Mouse (Mus musculus) spleen, postnatal 4 days (tissue): ENCODE measurements around the gene Hist3h2a.

Experiments used
- DNase-seq, 2 experiments: peaks; one replicate each; pipeline ENCODE4 v3.0.0; 2022; ENCODE audit warnings: low spot score in 2 of 2

The Hist3h2a gene

DNA sequence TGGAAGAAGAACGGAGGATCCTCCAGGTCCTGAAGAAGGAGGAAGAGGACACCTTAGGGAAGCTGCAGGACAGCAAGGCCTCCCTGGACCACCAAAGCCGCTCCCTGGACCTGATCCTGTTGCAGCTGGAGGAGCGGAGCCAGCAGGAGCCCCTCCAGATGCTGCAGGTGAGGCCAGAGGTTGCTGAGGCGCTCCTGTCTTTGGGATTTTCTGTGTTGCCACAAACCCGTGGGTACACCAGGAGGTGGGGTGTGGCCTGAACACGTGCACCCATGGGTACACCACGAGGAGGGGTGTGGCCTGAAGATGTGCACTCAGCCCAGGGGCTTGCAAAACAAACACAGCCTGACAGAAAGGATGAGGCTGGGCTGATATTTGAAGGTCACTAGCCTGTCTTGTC, 14.1 kb downstream of the Hist3h2a start:
- no peak for DNase-seq

- DNase-seq = no peak
Measured at GRCm38 (mm10) chr11:58969027-58969426, 14.5 kb downstream of the Hist3h2a start.

DNA sequence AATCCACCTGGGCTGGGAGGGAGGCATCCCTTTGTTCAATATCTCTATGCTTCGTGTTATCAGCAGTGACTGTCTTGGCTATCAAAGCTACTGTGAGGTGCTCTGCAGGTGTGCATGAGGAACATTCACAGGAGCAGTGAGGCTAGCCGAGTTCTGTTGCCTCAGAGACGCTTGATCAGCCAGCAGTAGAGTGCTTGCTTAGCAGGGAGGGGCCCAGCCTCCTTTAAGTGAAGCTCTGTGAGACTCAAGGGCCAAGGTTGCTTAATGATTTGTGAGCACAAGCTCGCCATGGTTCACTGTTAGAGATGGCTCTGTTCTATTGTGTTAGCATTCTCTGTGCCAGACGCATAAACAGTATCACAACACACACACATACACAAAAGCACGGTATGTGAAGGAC, 15.2 kb downstream of the Hist3h2a start:
- no peak for DNase-seq

GRCm38 (mm10) chr11:58970831-58971530, 16.5 kb downstream of the Hist3h2a start:
- DNase-seq = no peak

DNA sequence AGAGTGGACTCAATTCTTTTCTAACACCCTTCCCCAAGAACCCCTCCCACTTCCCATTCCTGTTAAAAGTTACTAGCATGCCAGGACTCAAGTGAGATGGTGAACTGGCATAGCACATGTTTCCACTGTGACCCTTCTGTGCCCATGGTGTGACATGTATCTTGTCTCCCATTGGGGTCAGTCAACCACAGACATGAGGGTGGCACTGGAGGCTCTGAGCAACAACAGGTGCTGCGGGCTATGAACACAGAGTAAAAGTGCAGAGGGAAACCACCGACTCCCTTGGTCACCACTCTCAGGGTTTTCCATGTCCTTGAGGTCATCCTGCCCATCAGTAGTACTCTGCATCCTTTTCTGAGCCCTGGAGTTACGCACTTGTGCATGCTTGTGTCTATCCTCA, 17.3 kb downstream of the Hist3h2a start:
- DNase-seq = no peak

DNA sequence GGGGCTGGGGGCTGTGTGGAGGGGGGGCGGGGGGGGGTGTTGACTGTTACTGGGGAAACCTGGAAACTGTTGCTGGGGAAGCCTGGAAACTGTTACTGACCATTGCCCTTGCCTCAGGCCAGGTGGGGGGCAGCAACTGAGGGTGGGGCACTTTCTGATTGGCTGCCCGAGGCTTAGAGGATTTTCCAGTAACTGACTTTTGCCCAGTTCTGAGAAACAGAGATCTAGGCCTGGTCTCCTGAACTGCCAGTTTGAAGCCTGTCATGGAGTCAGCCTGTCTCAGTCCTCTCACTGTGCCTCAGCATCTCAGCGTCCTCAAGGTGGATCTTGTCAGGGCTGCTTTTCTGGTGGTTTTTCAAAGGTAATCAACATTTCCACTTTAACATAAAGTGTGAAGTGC, 19.9 kb downstream of the Hist3h2a start:
- no peak for DNase-seq

- peak; percentile 60 to 82 for DNase-seq
Measured at GRCm38 (mm10) chr11:58977150-58977549, 22.7 kb downstream of the Hist3h2a start.

DNA sequence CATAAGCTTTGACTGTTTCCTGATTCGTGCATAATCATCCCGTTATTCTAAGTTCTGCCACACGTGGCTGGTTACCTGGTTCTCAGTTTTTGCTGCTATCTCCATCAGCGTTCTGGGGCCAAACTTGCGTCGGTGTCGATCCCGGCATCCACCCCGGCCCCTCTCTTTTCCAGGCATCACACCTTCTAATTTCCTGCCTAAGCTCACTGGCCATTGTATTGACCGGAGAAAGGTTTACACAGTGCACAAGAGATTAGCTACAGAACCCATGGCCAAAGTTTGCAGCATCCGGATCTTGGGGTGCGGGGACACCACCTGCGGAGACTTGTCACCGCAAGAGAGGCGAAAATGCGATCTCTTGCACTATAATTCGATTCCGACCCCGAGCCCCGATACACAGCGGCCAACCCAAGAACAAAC, 23.1 kb downstream of the Hist3h2a start:
- DNase-seq = peak in 1 of 2 experiments; percentile 22

- DNase-seq = peak; percentile 57 to 84
Measured at GRCm38 (mm10) chr11:58978027-58978705, 23.7 kb downstream of the Hist3h2a start, which contains the start of gene Trim11. Gene Trim11 (plus strand): TSS chr11:58978093.

DNA sequence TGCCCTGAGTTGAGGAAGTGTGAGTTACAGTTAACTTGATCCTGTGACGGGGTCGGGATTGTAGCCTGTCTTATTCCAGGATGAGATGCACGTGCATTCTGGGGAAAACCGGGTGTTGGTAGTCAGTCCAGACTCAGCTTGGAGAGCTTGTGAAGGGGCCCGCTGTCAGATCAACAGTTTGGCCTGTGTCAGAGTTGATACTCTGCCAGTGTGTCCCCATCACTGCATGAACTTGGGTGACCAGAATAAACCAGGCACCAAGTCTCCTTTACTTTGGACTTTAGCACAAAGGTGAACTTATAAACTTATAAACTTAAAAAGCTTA, 24.2 kb downstream of the Hist3h2a start:
- DNase-seq = no peak

- DNase-seq = no peak
Measured at GRCm38 (mm10) chr11:58979183-58979582, 24.7 kb downstream of the Hist3h2a start.

DNA sequence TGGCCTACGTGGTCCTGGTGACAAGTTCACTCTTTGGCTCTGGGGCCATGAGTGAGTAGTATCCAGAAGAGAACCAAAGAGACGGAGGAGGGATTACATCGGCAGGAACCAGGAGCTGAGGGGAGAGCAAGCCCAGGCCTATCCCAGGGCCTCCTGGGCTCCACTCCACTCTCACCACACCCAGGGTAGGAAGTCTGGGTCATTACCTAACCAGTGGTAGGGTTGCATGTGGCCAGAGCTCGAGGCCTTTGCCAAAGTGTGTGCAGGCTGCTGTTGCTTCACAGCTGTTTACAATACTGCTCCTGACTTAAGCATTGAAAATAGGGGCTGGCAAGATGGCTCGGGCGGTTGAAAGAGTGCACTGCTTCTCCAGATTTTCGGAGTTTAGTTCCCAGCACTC, 25.2 kb downstream of the Hist3h2a start:
- DNase-seq = no peak

DNA sequence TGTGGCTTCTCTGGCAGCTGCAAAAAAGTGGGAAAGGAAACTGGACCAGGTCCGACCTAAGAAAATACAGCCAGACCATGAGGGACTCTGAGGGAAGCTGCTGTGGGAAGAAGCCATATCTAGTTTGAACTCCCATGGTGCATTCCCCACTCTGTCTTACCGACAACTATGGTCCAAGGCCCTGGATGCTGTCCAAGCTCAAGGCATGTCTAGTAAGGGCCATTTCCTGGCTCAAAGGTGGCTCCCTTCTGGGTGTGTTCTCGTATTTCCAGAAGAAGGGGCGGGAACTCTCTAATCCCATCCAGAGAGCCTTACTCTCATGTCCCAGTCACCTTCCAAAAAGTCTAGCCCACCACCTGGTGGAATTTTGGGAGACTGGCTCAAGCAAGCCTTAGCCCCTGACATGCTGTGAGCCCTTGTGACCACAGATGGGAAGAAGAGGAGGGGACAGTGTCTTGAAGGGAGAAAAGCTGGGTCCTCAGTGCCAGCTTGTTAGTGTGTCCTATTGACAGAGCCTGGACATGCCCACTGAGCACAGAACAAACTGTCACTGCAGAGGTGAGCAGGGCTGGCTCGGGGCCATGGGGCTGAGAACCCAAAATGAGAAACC, 26.0 kb downstream of the Hist3h2a start:
- DNase-seq = no peak

GRCm38 (mm10) chr11:58981541-58982447, 27.3 kb downstream of the Hist3h2a start:
- DNase-seq = peak; percentile 78 to 90

GRCm38 (mm10) chr11:58982471-58983097, 28.1 kb downstream of the Hist3h2a start:
- DNase-seq = peak in 1 of 2 experiments; percentile 57

GRCm38 (mm10) chr11:58983691-58984341, 29.3 kb downstream of the Hist3h2a start:
- no peak for DNase-seq

DNA sequence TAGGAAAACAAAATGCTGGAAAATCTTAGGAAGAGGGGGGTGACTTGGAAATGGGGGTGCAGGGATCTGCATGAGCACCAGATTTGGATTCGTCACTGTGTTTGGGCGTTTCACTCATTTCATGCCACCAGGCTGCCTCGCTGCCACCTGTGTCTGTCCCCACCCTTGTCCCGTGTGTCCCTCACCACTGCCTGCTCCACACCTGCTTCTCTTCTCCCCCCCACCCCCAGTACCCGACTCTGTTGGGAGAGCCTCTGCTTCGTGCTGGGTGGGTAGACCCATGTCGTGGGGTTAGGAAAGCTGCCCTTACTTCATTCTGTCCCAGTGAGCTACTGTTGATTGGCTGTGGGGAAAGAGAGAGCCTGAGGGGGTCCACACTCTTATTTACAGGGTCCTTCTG, 30.2 kb downstream of the Hist3h2a start:
- no peak for DNase-seq

- DNase-seq = no peak
Measured at GRCm38 (mm10) chr11:58985299-58985917, 30.9 kb downstream of the Hist3h2a start.

DNA sequence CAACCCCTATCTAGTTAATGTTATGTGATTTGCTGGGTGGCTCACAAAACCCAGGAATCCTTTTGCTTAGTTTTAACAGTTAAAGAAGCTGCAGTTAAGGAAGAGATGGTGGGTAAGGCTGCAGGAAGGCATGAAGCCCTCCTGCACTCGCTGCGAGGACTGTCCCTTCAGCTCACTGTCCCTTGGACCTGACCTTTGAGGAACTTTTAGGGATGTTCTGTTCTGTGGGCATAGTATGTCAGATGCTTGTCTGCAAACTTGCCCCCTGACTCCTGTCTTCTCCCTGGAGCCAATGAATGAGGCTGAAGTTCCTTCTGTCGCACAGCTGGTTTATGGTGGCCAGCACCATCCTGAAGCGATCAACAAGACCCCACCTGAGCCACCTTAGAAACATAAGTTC, 34.7 kb downstream of the Hist3h2a start:
- no peak for DNase-seq

- no peak for DNase-seq
Measured at GRCm38 (mm10) chr11:58990141-58990540, 35.7 kb downstream of the Hist3h2a start.

- DNase-seq = no peak
Measured at GRCm38 (mm10) chr11:58990794-58991193, 36.3 kb downstream of the Hist3h2a start.
